8 mouse cellular contexts compared by ENCODE assay signal in the genomic region with DNA sequence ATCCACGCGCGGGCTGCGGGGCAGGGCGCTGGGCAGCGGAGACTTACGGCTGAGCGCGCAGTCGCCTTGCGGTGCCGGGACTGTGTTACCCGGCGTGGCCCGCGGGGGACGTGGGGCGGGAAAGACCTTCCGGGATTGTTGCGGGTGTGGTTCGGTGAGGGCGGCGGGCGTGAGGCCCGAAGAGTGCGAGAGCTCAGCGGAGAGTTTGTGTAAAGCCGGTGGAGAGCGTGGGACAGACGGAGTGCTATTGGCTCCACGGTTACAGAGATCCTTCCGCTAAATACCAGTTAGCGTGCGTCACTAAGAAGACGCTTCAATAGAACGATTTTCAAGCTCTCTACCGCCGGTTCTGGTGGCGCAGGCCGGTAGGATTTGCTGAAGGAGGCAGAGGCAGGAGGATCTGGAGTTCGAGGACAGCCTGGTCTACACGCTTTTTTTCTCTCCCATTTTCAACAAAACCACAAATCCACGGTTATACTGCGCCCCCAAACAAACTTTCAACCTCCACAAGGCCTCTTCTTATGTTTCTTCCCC. TPM values are rescaled to one million over a fixed set of nuclear protein-coding genes. Genes with fewer than 3 reads are reported as not detected.
DNase-seq lines count a peak whose midpoint lies in the region; ATAC-seq lines count a peak whose summit lies in the region.

No protein-coding gene starts in this region.

- no peaks in the 10 kb centered on the region for H3K27me3 ChIP-seq in intestine, embryonic 15.5 days (replicated peaks)

- peak; percentile 90 for DNase-seq in adrenal gland, adult 8-10 months
- peak; percentile 92 for DNase-seq in embryo, embryonic 11.5 days (ENCODE audit: low read depth, low spot score)
- DNase-seq in gastrocnemius, postnatal 36 days = peak; percentile 77 to 91
- peak; percentile 94 to 97 for DNase-seq in left cerebral cortex, postnatal 25 days (ENCODE audit: low spot score in 2 of 2)
- DNase-seq in mesoderm, embryonic 11.5 days (ENCODE audit: low read depth, low spot score) = peak; percentile 96
- DNase-seq in right cerebral cortex, postnatal 25 days = peak; percentile 93
- DNase-seq in urinary bladder, postnatal 36 days (ENCODE audit: low spot score in 2 of 2) = peak; percentile 90 to 91

- no peaks in the 10 kb centered on the region for H3K9me3 ChIP-seq in intestine, embryonic 15.5 days

- peak overlapping the region; percentile 97 for H3K27ac ChIP-seq in intestine, embryonic 15.5 days

- ATAC-seq in intestine, embryonic 15.5 days = peak; percentile 72

- intact Hi-C loops in gastrocnemius, postnatal 36 days (cut with DNase I) = loop anchor here (10.0 kb wide), 1 partner anchor 692 kb away; the partner anchor contains the start of gene Gabarapl1
- intact Hi-C loops in left cerebral cortex, postnatal 25 days (cut with DNase I) = loop anchor here (1.0 to 10.0 kb wide), 2 partner anchors 102 to 692 kb away; partner anchors contain the start of gene Gabarapl1

- peaks cover 16% of the 10 kb centered on the region for H3K4me1 ChIP-seq in intestine, embryonic 15.5 days (replicated peaks)

- H3K4me3 ChIP-seq in intestine, embryonic 15.5 days (replicated peaks) = peak overlapping the region; percentile 79

- H3K36me3 ChIP-seq in intestine, embryonic 15.5 days = no peaks in the 10 kb centered on the region

- peak overlapping the region; percentile 86 for H3K9ac ChIP-seq in intestine, embryonic 15.5 days

- H3K4me2 ChIP-seq in intestine, embryonic 15.5 days (replicated peaks) = peak overlapping the region; percentile 72

- WGBS in intestine, embryonic 15.5 days = under 1% methylated on average over 44 of the region's 44 CpGs

RNA-seq across cellular contexts. Expression of gene Klrb1b, which starts 16.9 kb away (rescaled TPM):
- under 1 TPM in 2 of 4 experiments, not detected in 2; 0.17 to 0.31 TPM for total RNA-seq in adrenal gland, adult 8-10 months (2022)
- not detected for total RNA-seq in gastrocnemius, postnatal 36 days (2021)
- 1.2 TPM in 2 replicates for polyA plus RNA-seq in intestine, embryonic 15.5 days (2015; fragmentation: Nextera tagmentation; extraction: Ambion mirVana)
- not detected for total RNA-seq in left cerebral cortex, postnatal 25 days (2021)

RNA-seq across cellular contexts. Expression of gene Gm44511, which starts 16.9 kb away (rescaled TPM):
- under 1 TPM in 1 of 4 experiments, not detected in 3; 0.54 TPM for total RNA-seq in adrenal gland, adult 8-10 months (2022)
- not detected for total RNA-seq in gastrocnemius, postnatal 36 days (2021)
- polyA plus RNA-seq in intestine, embryonic 15.5 days (2015; fragmentation: Nextera tagmentation; extraction: Ambion mirVana) = not detected in 2 replicates
- not detected for total RNA-seq in left cerebral cortex, postnatal 25 days (2021)

RNA-seq across cellular contexts. Expression of gene Clec2i, which starts 44.4 kb away (rescaled TPM):
- under 1 TPM in 3 of 4 experiments, not detected in 1; 0.10 to 0.65 (median 0.22) TPM for total RNA-seq in adrenal gland, adult 8-10 months (2022)
- total RNA-seq in gastrocnemius, postnatal 36 days (2021) = under 1 TPM in 1 of 2 experiments, not detected in 1; 0.18 TPM
- 0.19 and 0.21 TPM in 2 replicates for polyA plus RNA-seq in intestine, embryonic 15.5 days (2015; fragmentation: Nextera tagmentation; extraction: Ambion mirVana)
- total RNA-seq in left cerebral cortex, postnatal 25 days (2021) = not detected

RNA-seq across cellular contexts. Expression of gene BC035044, which starts 47.9 kb away (rescaled TPM):
- 1 to 10 TPM in 1 of 4 experiments, under 1 TPM in 2, not detected in 1; 0.35 to 1.0 (median 0.59) TPM for total RNA-seq in adrenal gland, adult 8-10 months (2022)
- not detected for total RNA-seq in gastrocnemius, postnatal 36 days (2021)
- polyA plus RNA-seq in intestine, embryonic 15.5 days (2015; fragmentation: Nextera tagmentation; extraction: Ambion mirVana) = 1.7 and 1.9 TPM in 2 replicates
- total RNA-seq in left cerebral cortex, postnatal 25 days (2021) = 1 to 10 TPM in 1 of 2 experiments, under 1 TPM in 1; 0.96 to 1.4 TPM

RNA-seq across cellular contexts. Expression of gene Klrb1c, which starts 54.0 kb away (rescaled TPM):
- total RNA-seq in adrenal gland, adult 8-10 months (2022) = 1 to 10 TPM in 1 of 4 experiments, under 1 TPM in 3; 0.22 to 1.0 (median 0.56) TPM
- total RNA-seq in gastrocnemius, postnatal 36 days (2021) = not detected
- polyA plus RNA-seq in intestine, embryonic 15.5 days (2015; fragmentation: Nextera tagmentation; extraction: Ambion mirVana) = 0.30 and 0.34 TPM in 2 replicates
- total RNA-seq in left cerebral cortex, postnatal 25 days (2021) = not detected

Comparison
In these comparisons a context has a peak if more than half of its experiments do, and no peak if none do; other contexts are left out.
1. Peak in every context shown above with its lines: DNase-seq, ATAC-seq, H3K4me3 ChIP-seq and H3K27ac ChIP-seq.